Mouse (Mus musculus) liver, embryonic 13.5 days (tissue): ENCODE data around the gene Dmrt3. TPM values are rescaled to one million over a fixed set of nuclear protein-coding genes. Genes with fewer than 3 reads are reported as not detected.

ENCODE experiments used
- ATAC-seq: fragments of 200-750 bp; cut with Nextera tagmentation; 2 replicates; pipeline ENCODE4 v1.8.0; 2017; ENCODE audit warnings: low read depth, mild to moderate bottlenecking, moderate number of reproducible peaks, moderate library complexity
- DNase-seq: peaks from one replicate; pipeline ENCODE4 v3.0.0; 2022
- H3K27ac ChIP-seq: fragments of 300-500 bp; sonication (generic); 2 replicates; pipeline ENCODE4 v1.5.1; 2015; ENCODE audit warnings: moderate library complexity, mild to moderate bottlenecking, inconsistent platforms
- H3K27me3 ChIP-seq: fragments of 300-500 bp; sonication (generic); 2 replicates; pipeline ENCODE4 v1.6.1; 2015; ENCODE audit warnings: mild to moderate bottlenecking, inconsistent platforms
- H3K36me3 ChIP-seq: fragments of 300-500 bp; sonication (generic); 2 replicates; pipeline ENCODE4 v1.6.1; 2015; ENCODE audit warnings: mild to moderate bottlenecking, inconsistent platforms
- H3K4me1 ChIP-seq: fragments of 300-500 bp; sonication (generic); replicated peaks from 2 replicates; pipeline ENCODE4 v1.6.1; 2015; ENCODE audit warnings: inconsistent platforms
- H3K4me2 ChIP-seq: fragments of 300-500 bp; sonication (generic); 2 replicates; pipeline ENCODE4 v1.6.1; 2015; ENCODE audit warnings: inconsistent platforms, mild to moderate bottlenecking, moderate library complexity
- H3K4me3 ChIP-seq: fragments of 300-500 bp; sonication (generic); replicated peaks from 2 replicates; pipeline ENCODE4 v1.5.1; 2015; ENCODE audit warnings: mild to moderate bottlenecking, inconsistent platforms
- H3K9ac ChIP-seq: fragments of 300-500 bp; sonication (generic); 2 replicates; pipeline ENCODE4 v1.6.1; 2015; ENCODE audit warnings: mild to moderate bottlenecking, inconsistent platforms
- H3K9me3 ChIP-seq: fragments of 300-500 bp; sonication (generic); replicated peaks from 2 replicates; pipeline ENCODE4 v1.6.1; 2016; ENCODE audit warnings: inconsistent platforms
- WGBS: fragments of 180-500 bp; shearing (Covaris S2); methylation state at CpG from one replicate; pipeline ENCODE4 v1.1.7; 2015; ENCODE audit not compliant: insufficient replicate concordance; 5-methylcytosine and 5-hydroxymethylcytosine counted together
- polyA plus RNA-seq: library from polyadenylated mRNA; unstranded; fragments of >200 nt; fragmentation: Nextera tagmentation; extraction: Ambion mirVana; gene quantifications from 2 replicates; pipeline ENCODE4 v1.2.1, GENCODE M21; 2015

The Dmrt3 gene
- polyA plus RNA-seq, 1 experiment from 2014 or later = not detected

- H3K9ac ChIP-seq = no peak overlapping the region
- H3K27me3 ChIP-seq = peaks cover 38% of the 10 kb centered on the region
- no peaks in the 10 kb centered on the region for H3K36me3 ChIP-seq
- no peak overlapping the region for H3K4me3 ChIP-seq
- 12% methylated on average over 9 of the region's 9 CpGs for WGBS
- no peaks in the 10 kb centered on the region for H3K4me1 ChIP-seq
- DNase-seq (peak; percentile 13), ATAC-seq (no peak)
- no peaks in the 10 kb centered on the region for H3K9me3 ChIP-seq
- no peak overlapping the region for H3K4me2 ChIP-seq
- H3K27ac ChIP-seq = no peak overlapping the region
Observed at GRCm38 (mm10) chr19:25628490-25628889, 18.4 kb downstream of the Dmrt3 start.

GRCm38 (mm10) chr19:25635119-25635518 lies 25.0 kb downstream of the Dmrt3 start:
- H3K27ac ChIP-seq = no peak overlapping the region
- 66% methylated on average over 5 of the region's 5 CpGs for WGBS
- no peaks in the 10 kb centered on the region for H3K36me3 ChIP-seq
- no peaks in the 10 kb centered on the region for H3K27me3 ChIP-seq
- ATAC-seq (no peak), DNase-seq (no peak)
- no peaks in the 10 kb centered on the region for H3K4me1 ChIP-seq
- no peak overlapping the region for H3K9ac ChIP-seq
- H3K9me3 ChIP-seq = no peaks in the 10 kb centered on the region
- no peak overlapping the region for H3K4me2 ChIP-seq
- no peak overlapping the region for H3K4me3 ChIP-seq

- Histone ChIP-seq H3K27me3 (no peaks in the 10 kb centered on the region), H3K4me1 (no peaks in the 10 kb centered on the region), H3K4me3 (no peak overlapping the region), H3K9ac (no peak overlapping the region), H3K4me2 (peak overlapping the region; percentile 31; the same call in 1 of the 2 replicates), H3K27ac (no peak overlapping the region), H3K36me3 (no peaks in the 10 kb centered on the region), H3K9me3 (no peaks in the 10 kb centered on the region)
- 13% methylated on average over 22 of the region's 22 CpGs for WGBS
- ATAC-seq = no peak
- no peak for DNase-seq
Observed at GRCm38 (mm10) chr19:25635622-25636244, 25.6 kb downstream of the Dmrt3 start.

- ATAC-seq (no peak), DNase-seq (no peak)
- H3K36me3 ChIP-seq = no peaks in the 10 kb centered on the region
- no peak overlapping the region for H3K4me3 ChIP-seq
- H3K9ac ChIP-seq = no peak overlapping the region
- WGBS = 58% methylated on average over 11 of the region's 11 CpGs
- no peaks in the 10 kb centered on the region for H3K9me3 ChIP-seq
- no peaks in the 10 kb centered on the region for H3K27me3 ChIP-seq
- H3K4me1 ChIP-seq = no peaks in the 10 kb centered on the region
- no peak overlapping the region for H3K4me2 ChIP-seq
- no peak overlapping the region for H3K27ac ChIP-seq
Observed at GRCm38 (mm10) chr19:25638766-25639361, 28.8 kb downstream of the Dmrt3 start.

- DNase-seq = no peak
- ATAC-seq = no peak
- H3K9me3 ChIP-seq = no peaks in the 10 kb centered on the region
- H3K9ac ChIP-seq = no peak overlapping the region
- no peak overlapping the region for H3K27ac ChIP-seq
- H3K36me3 ChIP-seq = no peaks in the 10 kb centered on the region
- H3K4me3 ChIP-seq = no peak overlapping the region
- 57% methylated on average over 6 of the region's 6 CpGs for WGBS
- H3K4me2 ChIP-seq = no peak overlapping the region
- H3K4me1 ChIP-seq = no peaks in the 10 kb centered on the region
- no peaks in the 10 kb centered on the region for H3K27me3 ChIP-seq
Observed at GRCm38 (mm10) chr19:25641786-25642185, 31.7 kb downstream of the Dmrt3 start.

GRCm38 (mm10) chr19:25647136-25647535 lies 37.0 kb downstream of the Dmrt3 start:
- H3K4me3 ChIP-seq = no peak overlapping the region
- H3K9ac ChIP-seq = no peak overlapping the region
- WGBS = 48% methylated on average over 3 of the region's 3 CpGs
- H3K36me3 ChIP-seq = no peaks in the 10 kb centered on the region
- ATAC-seq (no peak), DNase-seq (no peak)
- H3K4me2 ChIP-seq = no peak overlapping the region
- no peak overlapping the region for H3K27ac ChIP-seq
- H3K4me1 ChIP-seq = 0 out of 2 replicates have a peak, but pooled peaks cover 3% of the 10 kb centered on the region
- no peaks in the 10 kb centered on the region for H3K9me3 ChIP-seq
- no peaks in the 10 kb centered on the region for H3K27me3 ChIP-seq

GRCm38 (mm10) chr19:25648701-25649100 lies 38.6 kb downstream of the Dmrt3 start:
- DNase-seq (no peak), ATAC-seq (0 out of 2 replicates have a peak, but pooled peaks have one; percentile 39)
- 43% methylated on average over 4 of the region's 4 CpGs for WGBS
- no peaks in the 10 kb centered on the region for H3K27me3 ChIP-seq
- no peak overlapping the region for H3K9ac ChIP-seq
- no peaks in the 10 kb centered on the region for H3K9me3 ChIP-seq
- H3K4me3 ChIP-seq = no peak overlapping the region
- no peak overlapping the region for H3K4me2 ChIP-seq
- no peak overlapping the region for H3K27ac ChIP-seq
- H3K36me3 ChIP-seq = no peaks in the 10 kb centered on the region
- 0 out of 2 replicates have a peak, but pooled peaks cover 3% of the 10 kb centered on the region for H3K4me1 ChIP-seq

- Histone ChIP-seq H3K9me3 (no peaks in the 10 kb centered on the region), H3K4me3 (no peak overlapping the region), H3K27ac (no peak overlapping the region), H3K4me2 (no peak overlapping the region), H3K4me1 (0 out of 2 replicates have a peak, but pooled peaks cover 3% of the 10 kb centered on the region), H3K9ac (no peak overlapping the region), H3K36me3 (no peaks in the 10 kb centered on the region), H3K27me3 (no peaks in the 10 kb centered on the region)
- WGBS = 58% methylated on average over 10 of the region's 10 CpGs
- peak; percentile 58; the same call in 1 of the 2 replicates for ATAC-seq
- DNase-seq = no peak
Observed at GRCm38 (mm10) chr19:25650474-25650873, 40.4 kb downstream of the Dmrt3 start.

- Histone ChIP-seq H3K9ac (no peak overlapping the region), H3K36me3 (no peaks in the 10 kb centered on the region), H3K27ac (no peak overlapping the region), H3K27me3 (no peaks in the 10 kb centered on the region), H3K4me2 (no peak overlapping the region), H3K9me3 (no peaks in the 10 kb centered on the region), H3K4me1 (0 out of 2 replicates have a peak, but pooled peaks cover 3% of the 10 kb centered on the region), H3K4me3 (no peak overlapping the region)
- DNase-seq (no peak), ATAC-seq (no peak)
- WGBS = 56% methylated on average over 5 of the region's 5 CpGs
Observed at GRCm38 (mm10) chr19:25652560-25652959, 42.5 kb downstream of the Dmrt3 start.

- Histone ChIP-seq H3K27ac (no peak overlapping the region), H3K36me3 (no peaks in the 10 kb centered on the region), H3K9me3 (no peaks in the 10 kb centered on the region), H3K4me1 (no peaks in the 10 kb centered on the region), H3K4me3 (no peak overlapping the region), H3K9ac (no peak overlapping the region), H3K27me3 (no peaks in the 10 kb centered on the region), H3K4me2 (no peak overlapping the region)
- DNase-seq (no peak), ATAC-seq (no peak)
- WGBS = 53% methylated on average over 12 of the region's 12 CpGs
Observed at GRCm38 (mm10) chr19:25654034-25654749, 44.1 kb downstream of the Dmrt3 start.

- DNase-seq (no peak), ATAC-seq (no peak)
- H3K27me3 ChIP-seq = peaks cover 69% of the 10 kb centered on the region
- 0 out of 2 replicates have a peak overlapping the region, but pooled peaks have one; percentile 12 for H3K4me3 ChIP-seq
- H3K27ac ChIP-seq = no peak overlapping the region
- H3K4me1 ChIP-seq = no peaks in the 10 kb centered on the region
- H3K4me2 ChIP-seq = 0 out of 2 replicates have a peak overlapping the region, but pooled peaks have one; percentile 12
- 5% methylated on average over 31 of the region's 31 CpGs for WGBS
- no peaks in the 10 kb centered on the region for H3K9me3 ChIP-seq
- H3K9ac ChIP-seq = no peak overlapping the region
- H3K36me3 ChIP-seq = no peaks in the 10 kb centered on the region
Observed at GRCm38 (mm10) chr19:25665486-25666339, 55.6 kb downstream of the Dmrt3 start.
